Mouse (Mus musculus) small intestine, adult 2 months (tissue): ENCODE results near the gene Phlda2.

ENCODE experiments used
- CTCF ChIP-seq: fragments of 200-500 bp; IDR thresholded peaks from 2 replicates; pipeline ENCODE4 v1.5.1; 2012; ENCODE audit warnings: low read depth, mild to moderate bottlenecking, control low read depth, inconsistent platforms, low read length, moderate library complexity, mixed read lengths; ENCODE audit not compliant: insufficient replicate concordance, insufficient read length; ENCODE audit errors: extremely low read depth
- POLR2A ChIP-seq: fragments of 200-500 bp; IDR thresholded peaks from 2 replicates; pipeline ENCODE4 v1.6.1; 2012; ENCODE audit warnings: low read depth, mild to moderate bottlenecking, control low read depth, inconsistent platforms, low read length, moderate library complexity

DNA sequence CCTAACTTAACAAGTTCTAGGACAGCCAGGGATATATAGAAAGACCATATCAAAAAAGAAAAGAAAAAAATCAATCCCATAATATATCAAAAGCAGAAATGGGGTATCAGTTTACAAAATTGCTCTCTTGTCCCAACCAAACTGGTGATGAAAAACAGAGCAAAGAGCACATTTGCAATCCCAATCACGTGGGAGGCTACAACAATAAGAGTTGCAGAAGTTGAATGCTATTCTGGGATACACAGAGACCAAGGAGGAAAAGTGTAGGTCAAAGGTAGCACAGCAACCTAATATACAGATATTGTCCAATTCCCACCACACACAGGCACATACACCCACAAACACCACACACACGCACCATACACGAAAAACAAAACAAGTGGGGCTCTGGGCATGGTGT lies 33.3 kb upstream of the Phlda2 start:
- TF ChIP-seq CTCF (no peak), POLR2A (no peak)
